Mouse (Mus musculus) left cerebral cortex, adult 18-20 months (tissue): ENCODE measurements at regions not wholly inside any gene's neighbourhood (a gene's known extent, or its start where the extent isn't known, plus 50 kb on each side); places are given as distances from the start of the nearest gene placed in this dataset.

Experiments
- DNase-seq, 2 experiments: peaks; one replicate each; pipeline ENCODE4 v3.0.0; 2021 to 2022; ENCODE audit warnings: low spot score in 2 of 2, mixed read lengths in 1 of 2

DNA sequence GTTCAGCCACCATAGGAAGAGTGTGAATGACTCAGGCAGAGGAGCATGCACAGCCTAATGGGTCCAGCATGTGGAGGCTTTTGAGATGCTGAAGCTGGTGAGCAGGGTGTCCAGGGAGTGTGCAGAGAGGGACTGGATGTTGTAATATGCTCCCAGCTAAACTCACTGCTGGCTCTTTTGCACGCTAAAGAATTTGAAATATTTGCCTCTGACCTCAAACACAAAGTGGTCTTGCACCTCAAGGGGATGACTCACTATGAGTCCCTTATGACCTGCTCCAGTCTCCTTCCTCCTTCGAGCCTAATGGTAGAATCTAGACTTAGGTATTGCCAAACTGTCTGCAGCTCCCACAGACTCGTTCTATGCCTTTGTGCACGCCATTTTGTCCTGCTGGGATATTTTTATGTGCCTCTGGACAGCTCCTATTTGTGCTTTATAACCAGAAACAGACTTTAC, 55.0 kb upstream of the Slit3 start:
- no peak for DNase-seq

DNA sequence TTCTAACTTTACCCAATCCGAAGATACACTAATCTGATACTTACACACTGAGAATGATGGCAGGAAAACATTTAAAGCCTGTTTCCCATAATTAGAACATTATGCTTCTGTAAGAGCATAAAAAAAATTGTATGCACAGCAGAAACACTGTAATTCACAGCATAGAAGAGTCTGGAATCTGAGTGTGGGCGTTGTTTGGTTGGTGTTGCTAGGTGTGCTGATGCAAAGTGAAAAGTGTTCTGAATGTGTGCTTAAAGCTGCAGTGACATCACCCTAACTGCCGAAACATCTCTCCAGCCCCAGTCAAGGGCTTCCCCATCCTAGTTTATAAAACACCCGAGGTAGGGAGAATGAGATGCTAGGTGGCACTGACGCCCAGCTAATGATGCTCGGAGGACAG, 63.2 kb upstream of the Slit3 start:
- peak in 1 of 2 experiments; percentile 7 for DNase-seq

DNA sequence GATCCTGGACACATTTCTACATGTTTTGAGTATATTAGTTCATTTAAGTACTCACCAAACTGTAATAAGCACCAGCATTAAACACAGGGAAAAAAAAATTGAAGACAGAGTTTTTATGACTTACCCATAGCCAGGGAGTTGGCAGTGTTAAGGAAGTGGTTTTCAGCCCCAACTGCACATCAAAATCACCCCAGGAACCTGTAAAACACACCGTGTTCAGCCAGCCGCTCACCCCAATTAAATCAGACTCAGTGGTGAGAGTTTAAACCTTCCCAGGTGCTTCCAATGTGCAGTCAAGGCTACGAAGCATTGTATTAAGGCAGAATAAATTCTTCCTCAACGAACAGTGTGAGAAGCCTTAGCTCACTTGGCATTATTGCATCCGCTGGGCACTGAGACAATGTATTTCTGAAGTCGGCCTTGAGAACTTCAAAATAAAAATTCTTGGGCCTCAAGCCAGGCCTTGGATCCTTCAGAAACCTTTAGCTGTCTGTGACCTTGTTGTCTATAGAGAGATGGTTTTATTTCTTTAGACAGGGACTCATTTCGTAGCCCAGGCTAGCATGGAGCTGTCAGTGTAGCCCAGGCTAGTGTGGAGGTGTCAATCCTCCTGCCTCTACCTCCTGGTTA, 65.4 kb upstream of the Slit3 start:
- no peak for DNase-seq

DNA sequence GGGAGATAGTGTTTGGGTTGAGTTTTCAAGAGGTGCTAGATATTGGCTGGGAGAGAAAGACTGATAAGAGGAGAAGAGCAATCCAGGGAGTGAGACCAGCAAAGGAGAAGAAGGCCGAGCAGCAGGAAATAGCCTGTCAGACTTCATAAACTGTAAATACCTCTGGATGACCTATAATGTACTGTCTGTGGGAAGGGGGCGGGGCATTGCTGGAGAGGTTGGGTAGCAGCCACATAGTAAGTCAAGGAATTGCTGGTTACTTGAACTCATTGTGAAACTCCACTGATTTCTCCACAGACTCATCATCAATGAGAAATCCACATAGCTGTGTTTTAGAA, 67.4 kb upstream of the Slit3 start:
- no peak for DNase-seq

DNA sequence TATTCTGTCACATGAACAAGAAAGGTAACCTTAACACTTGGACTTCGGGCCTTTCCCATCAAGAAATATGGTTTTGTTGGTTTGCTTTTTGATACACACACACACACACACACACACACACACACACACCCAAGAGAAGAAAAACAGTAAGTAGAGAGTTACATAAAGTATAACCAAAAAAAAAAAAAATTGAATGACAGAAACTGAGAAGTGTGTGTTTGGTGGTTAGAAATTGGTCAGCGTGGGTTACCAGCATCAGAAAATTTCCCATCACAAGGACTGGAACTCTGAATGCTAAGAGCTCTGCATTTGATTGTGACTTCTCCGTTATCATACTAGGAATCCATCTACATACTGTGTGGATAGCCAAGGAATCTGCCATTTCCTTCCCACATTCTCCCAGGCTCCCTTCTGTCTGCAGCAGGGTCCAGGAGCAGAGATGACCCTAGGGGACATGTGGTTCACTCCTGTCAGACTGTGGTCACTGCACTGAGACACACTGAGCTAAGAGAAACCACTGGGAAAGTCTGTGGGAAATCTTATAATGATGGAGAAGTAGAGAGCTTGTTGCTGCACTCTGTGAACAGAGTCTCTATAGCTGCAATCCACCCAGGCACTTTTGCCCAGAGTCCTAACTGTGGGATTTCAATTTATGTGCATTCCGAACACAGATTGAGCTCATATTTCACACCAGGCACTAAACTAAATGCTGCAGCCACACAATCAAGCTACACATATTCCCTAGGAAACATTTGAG, 68.0 kb upstream of the Slit3 start:
- no peak for DNase-seq

DNA sequence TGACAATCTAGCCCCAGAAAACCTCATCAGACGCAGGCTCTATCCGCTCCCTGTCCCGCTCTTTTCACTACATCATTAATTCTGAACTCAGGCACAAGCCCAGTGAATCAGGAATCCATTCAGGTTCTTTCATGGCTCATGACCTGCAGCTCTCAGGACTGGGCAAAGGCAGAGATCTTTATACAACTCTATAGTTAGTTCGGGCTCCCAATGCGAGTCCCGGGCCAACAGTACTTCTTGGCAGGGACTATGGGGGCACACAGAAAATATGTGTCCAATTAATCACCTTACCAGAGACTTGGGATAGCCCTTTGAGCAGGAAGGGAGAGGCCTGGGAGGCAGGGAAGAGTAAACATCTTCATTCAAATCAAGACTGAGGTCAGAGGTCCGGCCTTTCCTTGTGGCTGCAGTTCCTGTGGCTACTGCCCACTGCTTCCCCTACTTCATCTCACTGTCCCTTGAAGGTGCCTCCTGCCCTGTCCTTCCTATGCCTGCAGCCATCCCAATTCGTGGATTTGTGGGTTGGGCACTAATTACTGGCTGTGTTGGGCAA, 71.3 kb upstream of the Slit3 start:
- DNase-seq, result no peak

DNA sequence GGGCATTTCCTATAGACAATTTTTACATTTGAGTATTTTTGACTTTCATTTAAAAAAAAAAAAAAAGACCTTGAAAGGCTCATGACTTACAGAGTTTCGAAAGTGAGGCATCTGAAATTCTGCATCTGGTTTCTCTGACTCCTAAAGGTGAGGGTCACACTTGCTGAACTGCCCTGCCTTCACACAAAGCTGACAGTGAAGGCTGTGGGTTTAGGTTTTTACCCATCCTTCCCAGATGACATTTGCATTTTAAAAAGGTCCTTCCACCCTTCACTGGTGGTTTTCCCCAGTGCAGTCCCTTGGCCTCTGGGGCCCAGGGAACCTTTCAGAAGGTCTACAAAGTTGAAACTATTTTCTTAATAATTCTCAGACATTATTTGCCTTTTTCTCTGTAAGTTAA, 76.4 kb upstream of the Slit3 start:
- DNase-seq, result no peak

DNA sequence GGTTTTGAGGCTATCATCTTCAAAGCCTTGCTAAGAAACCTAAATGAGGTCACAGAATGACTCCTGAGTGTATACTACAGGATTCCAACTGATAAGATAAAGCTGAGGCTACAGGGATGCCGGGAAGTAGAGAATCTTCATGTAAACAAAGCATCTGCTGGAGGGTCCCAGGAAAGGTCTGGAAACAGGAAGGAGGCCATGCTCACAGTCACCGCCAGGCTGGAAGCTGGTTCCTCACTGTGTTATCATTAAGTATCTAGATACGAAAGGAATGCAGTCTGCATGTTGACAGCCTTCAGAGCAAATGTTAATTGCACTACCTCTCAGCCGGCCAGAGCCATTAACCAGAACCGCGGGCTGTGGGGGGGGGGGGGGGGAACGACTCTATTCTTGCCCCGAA, 96.6 kb upstream of the Slit3 start:
- DNase-seq, result no peak

DNA sequence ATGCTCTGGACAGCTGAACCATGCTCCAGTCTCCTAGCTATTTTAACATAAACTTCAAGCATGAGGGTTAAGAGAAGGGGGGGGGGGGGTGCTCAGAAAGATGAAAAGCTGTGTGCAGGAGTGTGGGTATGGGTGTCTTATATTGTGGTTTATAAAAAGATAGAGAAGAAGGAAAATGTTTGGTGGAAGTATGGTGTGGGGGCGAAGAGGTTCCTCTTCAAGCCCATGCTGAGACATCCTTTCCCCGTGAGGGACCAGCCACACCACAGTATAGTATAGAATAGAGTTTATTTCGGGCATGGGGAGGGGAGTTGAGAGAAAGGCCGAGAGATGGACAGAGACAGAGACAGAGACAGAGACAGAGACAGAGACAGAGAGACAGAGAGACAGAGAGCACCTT, 97.2 kb upstream of the Slit3 start:
- DNase-seq, result no peak

DNA sequence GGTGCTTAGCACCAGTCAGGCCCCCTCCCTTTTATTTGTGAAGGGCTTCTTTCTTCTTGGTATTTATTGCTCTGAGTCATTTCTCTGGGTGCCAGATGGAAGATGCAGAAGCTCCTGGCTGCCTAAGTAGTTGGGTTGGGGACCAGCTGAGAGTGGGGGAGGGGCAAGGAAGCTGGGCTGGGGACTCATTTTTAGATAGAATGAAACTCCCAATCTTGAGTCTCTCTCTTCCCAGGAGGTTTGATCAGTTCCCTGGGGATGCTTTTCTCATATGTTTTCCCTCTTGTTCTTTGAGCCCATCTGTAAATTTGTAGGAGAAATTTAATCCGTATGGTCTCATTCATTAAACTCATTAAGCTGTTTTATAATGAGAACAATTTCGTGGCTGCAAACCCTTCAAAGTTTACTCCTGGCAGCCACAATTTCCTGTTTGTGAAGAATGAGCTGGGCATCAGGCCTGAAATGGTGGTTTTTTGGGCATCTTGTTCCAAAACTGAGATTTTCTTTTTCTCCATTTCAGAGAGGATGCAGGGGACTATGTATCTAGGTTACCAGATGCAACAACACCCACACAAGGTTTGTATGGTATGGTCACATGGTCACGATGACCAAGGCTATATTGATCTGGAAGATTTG, 98.9 kb upstream of the Slit3 start:
- DNase-seq, result peak; percentile 19 to 30

DNA sequence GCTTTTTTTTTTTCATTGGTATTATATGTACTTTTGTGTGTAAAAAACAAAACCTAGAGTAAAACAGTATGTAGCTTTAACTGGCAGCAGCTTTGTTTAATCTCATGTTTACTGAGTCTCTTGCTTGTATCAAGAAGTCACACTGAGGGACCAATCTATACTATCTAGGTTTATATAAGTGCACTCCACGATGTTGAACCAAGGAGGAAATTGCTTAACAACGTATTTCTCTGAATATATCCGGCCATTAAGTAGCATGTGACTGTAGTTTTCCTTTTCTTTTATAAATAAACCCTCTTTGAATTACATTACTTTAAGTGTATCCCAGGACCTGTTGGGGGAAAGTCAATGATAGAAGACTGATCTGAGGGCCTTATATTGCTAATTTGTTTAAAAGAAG, 104.0 kb upstream of the Slit3 start:
- no peak for DNase-seq

DNA sequence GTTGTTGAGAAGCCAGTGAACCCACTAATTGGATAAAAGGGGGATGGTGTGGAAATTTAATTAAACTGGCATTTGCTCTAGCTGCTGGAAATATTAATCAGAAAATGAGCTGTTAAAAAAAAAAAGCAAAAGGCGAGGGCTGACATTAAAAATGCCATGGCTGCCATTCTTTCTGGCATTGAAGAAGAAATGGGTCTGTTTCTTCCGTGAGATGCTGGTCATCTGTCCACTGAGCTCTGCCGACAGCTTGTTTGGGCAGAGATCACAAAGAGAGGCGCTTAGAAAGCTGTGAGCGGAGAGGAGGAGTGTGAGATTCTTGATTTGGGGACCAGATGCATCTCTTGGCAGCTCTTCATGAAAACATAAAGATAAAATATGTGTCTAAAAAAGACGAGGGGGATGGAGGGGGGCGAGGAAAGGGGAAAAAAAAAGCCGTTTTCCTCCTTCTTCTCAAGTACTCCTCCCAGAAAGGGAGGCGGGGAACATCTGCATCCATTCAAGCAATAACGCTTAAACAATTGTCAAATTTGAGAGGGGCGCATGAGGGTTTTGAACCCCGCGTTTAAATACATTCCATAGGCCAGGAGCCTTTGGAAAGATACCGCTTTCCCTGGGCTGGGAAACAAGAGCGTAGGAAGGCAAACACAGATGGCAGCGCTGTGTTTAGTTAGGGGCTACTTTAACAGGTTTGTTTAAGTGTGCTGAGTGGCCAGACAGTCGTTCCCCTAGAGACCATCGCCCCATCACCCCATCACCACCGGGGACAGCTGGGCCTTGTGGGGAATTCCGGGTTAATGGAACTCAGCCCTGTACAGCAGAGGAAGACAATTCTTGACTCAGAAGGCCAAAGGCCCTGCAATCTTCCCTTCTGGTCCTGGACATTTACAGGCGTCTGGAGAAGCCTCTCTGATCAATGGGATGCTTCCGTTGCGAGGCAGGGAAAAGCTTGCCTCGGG, 109.2 kb upstream of the Slit3 start:
- peak; percentile 35 to 47 for DNase-seq

DNA sequence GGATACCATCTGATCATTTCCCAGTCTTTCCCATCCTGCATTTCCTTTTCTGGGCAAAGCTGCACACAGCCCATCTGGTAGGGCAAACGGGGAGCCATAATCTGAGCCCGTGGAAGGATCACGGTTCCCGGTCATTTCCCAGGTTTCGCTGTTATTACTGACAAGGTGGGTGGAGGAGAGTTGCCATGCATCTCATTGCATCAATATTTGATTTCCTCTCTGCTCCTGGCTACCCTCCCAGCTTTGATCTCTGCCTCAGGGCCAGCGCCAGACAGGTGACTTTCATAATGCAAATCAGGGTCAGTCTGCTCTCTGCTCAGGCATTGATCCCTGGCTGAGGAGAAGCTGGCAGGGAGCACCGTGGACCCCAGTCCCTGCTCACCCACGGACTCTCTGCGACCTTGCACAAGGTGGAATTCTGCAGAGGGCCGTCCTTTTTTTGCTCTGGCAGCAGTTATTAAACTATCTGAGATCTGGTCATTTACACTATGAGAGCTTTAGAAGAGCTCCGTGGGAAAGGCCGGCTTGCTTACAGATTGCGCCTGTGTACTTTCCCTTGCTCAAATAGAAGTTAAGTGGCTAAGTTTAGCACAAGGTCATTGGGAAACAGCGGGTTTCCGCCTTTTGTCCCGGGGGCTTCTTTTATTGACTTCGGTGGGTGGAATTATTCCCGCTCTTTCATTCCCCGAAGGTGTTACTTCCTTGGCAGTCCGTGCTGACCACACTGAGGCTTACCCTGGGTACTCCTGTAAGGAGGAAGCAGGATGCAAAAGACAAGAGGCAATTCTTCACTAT, 114.1 kb upstream of the Slit3 start:
- DNase-seq, result no peak

DNA sequence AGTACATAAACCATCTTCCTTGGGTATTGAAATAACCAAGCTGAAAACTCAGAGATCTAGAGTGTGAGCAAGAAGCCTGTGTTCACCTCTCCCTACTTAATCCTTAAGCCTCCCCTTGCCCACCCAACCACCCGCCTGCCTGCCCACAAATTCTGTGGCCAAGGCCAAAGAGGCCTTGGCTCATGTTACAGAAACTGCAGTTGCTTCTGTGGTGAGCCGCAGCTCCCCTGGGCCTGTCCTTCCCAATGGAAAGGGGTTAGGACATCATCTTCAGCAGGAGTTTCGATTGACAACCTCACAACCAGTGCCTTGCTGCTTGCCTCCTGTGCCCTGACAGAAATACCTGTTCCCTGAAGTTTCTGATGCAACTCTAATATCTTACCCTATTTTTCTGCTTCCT, 115.9 kb upstream of the Slit3 start:
- no peak for DNase-seq

DNA sequence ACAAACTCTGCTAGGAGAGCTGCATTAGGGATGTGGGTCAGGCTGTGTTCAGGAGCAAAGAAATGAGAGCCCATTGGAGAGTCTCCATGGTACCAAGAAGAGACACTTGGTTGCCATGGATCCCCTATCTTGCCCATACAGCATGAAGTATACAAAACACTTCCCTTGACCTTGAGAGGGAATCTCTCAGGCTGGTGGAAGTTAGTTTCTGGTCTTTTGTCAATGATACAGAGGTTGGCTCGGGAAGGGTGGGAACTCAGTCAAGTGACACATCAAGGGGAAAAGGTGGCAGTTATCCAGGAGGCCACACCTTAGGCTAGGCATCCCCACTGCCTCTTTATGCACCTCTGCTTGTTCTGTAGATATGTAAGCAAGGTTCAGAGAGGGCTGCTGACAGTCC, 116.6 kb upstream of the Slit3 start:
- no peak for DNase-seq

DNA sequence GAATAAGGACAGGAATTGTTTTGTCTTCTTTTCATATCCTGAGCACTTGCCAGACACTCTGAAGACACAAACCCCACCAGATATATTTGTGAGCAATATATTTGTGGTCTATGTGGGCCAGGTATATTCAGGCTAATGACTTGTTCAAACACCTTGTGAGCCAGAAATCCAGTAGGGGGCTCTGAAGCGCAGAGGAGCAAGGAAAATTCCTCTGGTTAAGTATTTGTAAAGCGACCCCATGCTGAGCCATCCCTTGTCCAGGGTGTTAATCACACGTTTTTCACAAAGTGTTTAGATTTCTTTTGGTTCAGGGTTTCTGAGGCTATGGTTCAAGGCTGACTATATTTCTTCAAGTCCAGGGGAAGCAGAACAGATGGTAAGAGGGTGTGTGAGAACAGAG, 117.1 kb upstream of the Slit3 start:
- no peak for DNase-seq

DNA sequence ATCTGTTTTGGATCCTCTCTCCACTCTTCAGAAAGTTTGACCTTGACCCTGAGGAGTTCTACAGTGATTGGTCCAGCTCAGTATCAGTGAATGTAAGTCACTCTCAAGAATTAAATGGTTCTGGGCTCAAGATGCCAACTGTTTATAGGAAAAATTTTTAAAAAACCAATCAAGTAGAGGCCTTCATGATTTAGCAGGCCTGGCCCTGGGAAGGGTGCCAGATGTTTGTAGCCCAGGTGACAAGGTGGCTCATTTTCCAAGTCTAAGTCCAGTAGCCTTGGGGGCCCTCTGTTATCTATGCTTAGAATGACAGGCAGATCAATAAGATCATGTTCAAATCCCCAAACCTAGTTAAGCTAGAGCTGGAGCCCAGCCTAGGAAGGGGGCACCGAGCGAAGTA, 123.1 kb upstream of the Slit3 start:
- no peak for DNase-seq

DNA sequence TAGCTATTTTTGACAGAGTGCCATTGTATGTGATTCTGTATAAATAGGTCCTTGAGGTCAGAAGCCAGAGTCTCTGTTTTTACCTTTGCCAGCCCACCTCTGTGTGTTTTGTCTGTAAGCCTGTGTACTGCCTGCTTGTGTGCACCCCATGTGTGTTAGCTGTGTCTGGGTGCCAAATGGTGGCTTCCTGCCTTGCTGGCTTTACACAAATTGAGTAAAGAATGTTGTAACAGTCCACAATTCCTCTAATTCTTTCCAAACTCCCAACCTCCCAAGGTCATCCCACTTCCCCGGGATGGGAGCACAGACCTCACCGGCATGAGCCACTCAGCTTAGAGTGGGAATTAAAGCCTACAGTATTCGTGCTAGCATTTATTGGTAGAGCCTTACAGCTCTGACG, 125.5 kb upstream of the Slit3 start:
- no peak for DNase-seq

DNA sequence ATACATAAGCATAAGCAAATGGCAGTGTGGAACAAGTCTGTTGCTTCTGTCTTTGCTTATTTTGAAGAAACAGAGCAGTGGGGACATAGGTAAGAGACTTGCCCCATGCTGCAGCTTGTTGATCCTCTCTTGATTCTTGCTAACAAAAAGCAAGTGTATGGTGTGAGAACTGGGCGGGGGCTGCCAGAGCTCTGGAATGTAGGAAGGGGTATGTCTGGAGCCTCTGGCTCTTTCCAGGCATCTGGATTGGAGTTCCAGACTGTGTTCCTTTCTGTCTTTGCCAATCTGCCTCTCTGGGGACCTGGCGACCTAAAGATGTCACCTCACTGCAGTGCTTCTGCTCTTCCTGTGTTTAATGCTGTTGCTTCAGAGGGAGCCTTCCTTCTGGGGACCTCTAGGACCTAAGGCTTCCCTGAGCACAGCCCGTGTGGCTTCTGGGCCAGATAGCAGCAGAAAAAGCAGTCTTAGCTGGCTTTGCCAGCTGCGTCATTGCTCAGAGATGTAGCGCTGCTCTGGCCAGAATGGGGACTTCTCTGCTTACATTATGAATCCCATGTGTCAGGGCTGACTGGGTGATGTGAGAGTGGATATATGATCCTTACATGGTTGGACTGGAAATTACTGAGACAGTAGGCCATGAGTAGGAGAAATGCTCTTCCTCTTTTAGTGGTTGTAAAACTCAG, 138.1 kb upstream of the Slit3 start:
- DNase-seq, result no peak

DNA sequence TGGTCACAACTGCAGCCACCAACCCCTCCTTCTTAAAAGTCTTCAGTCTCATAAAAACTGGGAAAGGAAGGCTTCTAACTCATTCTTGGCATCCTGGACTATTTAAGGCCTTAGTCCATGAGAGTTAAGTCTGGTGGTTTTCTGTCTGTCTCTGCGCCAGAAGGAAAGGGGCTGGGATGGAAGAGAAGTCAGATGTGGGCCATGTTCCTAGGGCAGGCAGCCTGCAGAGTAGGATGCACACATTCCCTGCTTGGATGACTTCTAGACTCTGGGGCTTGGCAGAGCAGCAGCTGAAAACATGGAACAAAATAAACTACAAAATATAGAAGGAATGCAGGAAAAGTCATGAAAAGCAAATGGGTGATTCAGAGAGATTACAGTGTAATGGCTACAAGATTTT, 140.8 kb upstream of the Slit3 start:
- no peak for DNase-seq
